Mouse (Mus musculus) midbrain, embryonic 11.5 days (tissue): ENCODE data around the gene Mamdc2. TPM values are rescaled to one million over a fixed set of nuclear protein-coding genes. Genes with fewer than 3 reads are reported as not detected.
A peak's percentile ranks its signal among the peaks of the same experiment; 100 is the strongest.
"Not testable (repeated sequence)": the region's sequence is repeated elsewhere in the genome, so short reads cannot be mapped to it uniquely, and the experiment has no call there.

Experiments
- ATAC-seq: fragments of 200-750 bp; cut with Nextera tagmentation; 2 replicates; pipeline ENCODE4 v1.8.0; 2017; ENCODE audit warnings: moderate TSS enrichment, moderate library complexity; ENCODE audit not compliant: low FRiP score
- DNase-seq: peaks from one replicate; pipeline ENCODE4 v3.0.0; 2015; ENCODE audit warnings: low spot score; ENCODE audit errors: missing footprints
- H3K27ac ChIP-seq: fragments of 300-500 bp; sonication (generic); 2 replicates; pipeline ENCODE4 v1.5.1; 2014; ENCODE audit warnings: low read depth, low read length
- H3K27me3 ChIP-seq: fragments of 300-500 bp; sonication (generic); 2 replicates; pipeline ENCODE4 v1.6.1; 2014; ENCODE audit warnings: mild to moderate bottlenecking, low read length, moderate library complexity, mixed read lengths; ENCODE audit not compliant: control insufficient read depth, insufficient read depth
- H3K36me3 ChIP-seq: fragments of 300-500 bp; sonication (generic); 2 replicates; pipeline ENCODE4 v1.6.1; 2014; ENCODE audit warnings: mild to moderate bottlenecking, low read length, moderate library complexity, mixed read lengths; ENCODE audit not compliant: control insufficient read depth, insufficient read depth
- H3K4me1 ChIP-seq: fragments of 300-500 bp; sonication (generic); 2 replicates; pipeline ENCODE4 v1.6.1; 2014; ENCODE audit warnings: low read length; ENCODE audit not compliant: control insufficient read depth, insufficient read depth
- H3K4me2 ChIP-seq: fragments of 300-500 bp; sonication (generic); 2 replicates; pipeline ENCODE4 v1.6.1; 2014; ENCODE audit warnings: mild to moderate bottlenecking, moderate library complexity
- H3K4me3 ChIP-seq: fragments of 300-500 bp; sonication (generic); 2 replicates; pipeline ENCODE4 v1.5.1; 2014; ENCODE audit warnings: low read depth, low read length
- H3K9ac ChIP-seq: fragments of 300-500 bp; sonication (generic); 2 replicates; pipeline ENCODE4 v1.6.1; 2014; ENCODE audit warnings: low read length
- H3K9me3 ChIP-seq: fragments of 300-500 bp; sonication (generic); 2 replicates; pipeline ENCODE4 v1.6.1; 2016; ENCODE audit warnings: low read length; ENCODE audit not compliant: control insufficient read depth
- WGBS: fragments of 180-500 bp; shearing (Covaris S2); extraction: QIAGEN DNeasy Blood & Tissue Kit; methylation state at CpG from one replicate; pipeline ENCODE4 v1.1.7; 2014; 5-methylcytosine and 5-hydroxymethylcytosine counted together
- polyA plus RNA-seq: library from polyadenylated mRNA; unstranded; fragments of >200 nt; fragmentation: Nextera tagmentation; extraction: Ambion mirVana; gene quantifications from 2 replicates; pipeline ENCODE4 v1.2.1, GENCODE M21; 2014

Gene Mamdc2
- 1.5 and 1.9 TPM in 2 replicates for polyA plus RNA-seq

DNA sequence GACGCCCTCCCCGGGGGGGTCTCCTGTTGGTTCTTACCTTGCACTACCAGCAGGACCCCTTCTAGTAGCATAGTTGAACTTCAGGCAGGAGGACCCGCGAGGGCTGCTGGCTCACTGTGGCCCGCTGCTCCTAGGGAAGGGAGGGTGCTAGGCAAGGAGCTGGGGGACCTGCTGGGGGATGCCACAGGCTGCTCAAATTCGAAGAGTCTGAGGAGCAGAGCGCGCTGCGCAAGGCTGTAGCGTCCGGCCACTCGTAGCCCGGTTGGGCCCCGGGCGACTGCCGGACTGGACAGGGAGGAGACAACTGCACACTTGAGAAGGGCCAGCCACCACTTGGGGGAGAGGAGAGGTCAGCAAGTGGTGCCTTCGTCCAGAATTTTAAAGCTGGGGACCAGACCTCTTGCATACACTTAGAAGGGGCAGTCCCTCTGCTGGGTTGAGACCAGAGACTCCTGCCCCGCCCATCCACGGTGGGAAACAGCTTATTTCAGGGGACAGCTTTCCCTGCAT is at the start of gene Mamdc2:
Gene Mamdc2 (minus strand): TSS at position 455 of the 510 bp plus-strand sequence.
- H3K9ac ChIP-seq, result peak within 1 kb of the TSS; percentile 52
- H3K4me2 ChIP-seq, result peak within 1 kb of the TSS; percentile 86
- no peaks in the 10 kb centered on the region; the same call in 1 of the 2 replicates for H3K9me3 ChIP-seq
- H3K27ac ChIP-seq, result no peak within 1 kb of the TSS
- H3K36me3 ChIP-seq, result no peaks in the 10 kb centered on the region
- no peaks in the 10 kb centered on the region for H3K27me3 ChIP-seq
- peaks cover 7% of the 10 kb centered on the region for H3K4me1 ChIP-seq
- ATAC-seq (peak; percentile 80), DNase-seq (no peak)
- WGBS, result 2% methylated on average over 19 of the region's 19 CpGs
- H3K4me3 ChIP-seq, result peak within 1 kb of the TSS; percentile 39

DNA sequence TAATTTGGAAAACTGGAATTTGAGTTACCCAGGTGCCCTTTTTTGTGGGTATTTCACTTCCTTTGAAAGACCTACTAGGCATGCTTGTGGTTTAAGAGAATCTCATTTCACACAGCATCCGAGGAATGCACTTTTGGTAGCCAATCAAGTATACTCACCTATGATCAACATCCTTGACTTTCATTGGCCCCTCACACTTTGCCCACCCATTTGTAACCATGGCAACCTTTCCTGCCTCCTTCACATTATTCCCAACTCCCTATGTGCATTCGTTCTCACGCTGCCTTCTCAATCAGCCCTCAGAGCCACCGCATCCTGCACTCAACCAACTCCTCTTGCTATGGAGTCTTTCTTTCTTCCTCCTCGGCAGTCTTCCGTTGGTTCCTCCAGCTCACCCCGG is 49.8 kb upstream of the Mamdc2 start:
- WGBS, result 90% methylated on average over 7 of the region's 7 CpGs
- Histone ChIP-seq H3K27ac (no peak overlapping the region), H3K27me3 (no peaks in the 10 kb centered on the region), H3K4me1 (no peaks in the 10 kb centered on the region), H3K9me3 (no peaks in the 10 kb centered on the region), H3K4me2 (no peak overlapping the region), H3K9ac (no peak overlapping the region), H3K4me3 (no peak overlapping the region), H3K36me3 (no peaks in the 10 kb centered on the region)
- ATAC-seq, result no peak
- no peak for DNase-seq

DNA sequence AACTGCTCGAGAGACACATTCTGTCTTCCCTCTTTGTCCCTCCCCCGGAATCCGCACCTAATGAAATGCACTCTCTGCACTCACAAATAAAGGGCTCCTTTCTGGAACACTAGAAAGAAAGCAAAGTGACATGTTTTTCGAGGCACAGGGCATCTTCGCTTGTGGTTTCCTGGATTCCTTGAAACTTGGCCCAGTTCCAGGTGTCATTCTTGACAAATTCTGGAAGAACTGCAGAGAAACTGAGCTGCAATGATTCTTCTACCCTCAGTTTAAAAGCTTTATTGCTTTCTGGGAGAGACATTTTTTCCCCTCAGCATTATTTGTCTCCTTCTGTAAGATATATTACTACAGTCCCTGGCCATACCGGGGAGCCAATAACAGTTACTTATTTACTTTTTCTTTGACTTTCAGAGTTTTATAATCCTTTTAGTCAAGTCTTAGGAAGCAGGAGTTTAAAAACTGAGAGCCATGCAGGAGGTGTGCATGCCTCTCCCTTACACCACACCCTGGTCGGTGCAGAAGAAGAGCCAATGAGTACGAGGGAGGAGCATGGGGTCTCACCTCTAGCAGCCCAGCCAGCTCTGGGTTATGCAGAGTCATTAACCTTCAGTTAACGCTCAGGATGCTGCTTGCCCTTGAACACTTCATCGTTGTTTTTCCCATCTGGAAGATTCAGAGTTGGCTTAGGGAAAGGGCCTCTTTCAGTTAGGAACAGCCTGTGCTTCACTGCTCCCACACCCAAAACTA is 49.1 kb upstream of the Mamdc2 start:
- DNase-seq (no peak), ATAC-seq (no peak)
- no peak overlapping the region for H3K27ac ChIP-seq
- H3K4me2 ChIP-seq, result no peak overlapping the region
- H3K4me1 ChIP-seq, result no peaks in the 10 kb centered on the region
- no peak overlapping the region for H3K9ac ChIP-seq
- H3K36me3 ChIP-seq, result no peaks in the 10 kb centered on the region
- no peaks in the 10 kb centered on the region for H3K27me3 ChIP-seq
- no peak overlapping the region for H3K4me3 ChIP-seq
- 85% methylated on average over 10 of the region's 10 CpGs for WGBS
- no peaks in the 10 kb centered on the region for H3K9me3 ChIP-seq

DNA sequence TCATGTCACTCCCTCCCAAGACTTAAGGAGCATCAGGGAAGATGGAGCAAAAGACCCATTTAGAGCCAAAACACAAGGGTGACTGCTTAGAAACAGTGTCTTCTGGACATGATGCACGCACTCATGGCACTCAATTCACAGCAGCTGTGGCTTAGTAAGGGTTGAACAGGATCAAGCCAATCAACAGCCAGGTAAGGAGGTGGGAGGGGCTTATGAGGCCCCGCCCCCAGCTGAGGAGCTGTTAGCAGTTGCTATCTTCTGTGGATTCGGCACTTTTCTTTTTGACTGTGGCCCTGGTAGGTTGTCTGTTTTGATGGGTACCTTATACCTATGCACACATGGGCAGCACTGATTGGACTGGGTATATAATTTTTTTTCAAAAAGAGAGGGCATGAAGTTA is 48.3 kb upstream of the Mamdc2 start:
- no peaks in the 10 kb centered on the region for H3K4me1 ChIP-seq
- no peaks in the 10 kb centered on the region for H3K9me3 ChIP-seq
- H3K4me2 ChIP-seq, result no peak overlapping the region
- no peak overlapping the region for H3K27ac ChIP-seq
- H3K4me3 ChIP-seq, result no peak overlapping the region
- no peak for DNase-seq
- WGBS, result 88% methylated on average over 3 of the region's 3 CpGs
- H3K27me3 ChIP-seq, result no peaks in the 10 kb centered on the region
- H3K36me3 ChIP-seq, result no peaks in the 10 kb centered on the region
- no peak overlapping the region for H3K9ac ChIP-seq
- no peak for ATAC-seq

DNA sequence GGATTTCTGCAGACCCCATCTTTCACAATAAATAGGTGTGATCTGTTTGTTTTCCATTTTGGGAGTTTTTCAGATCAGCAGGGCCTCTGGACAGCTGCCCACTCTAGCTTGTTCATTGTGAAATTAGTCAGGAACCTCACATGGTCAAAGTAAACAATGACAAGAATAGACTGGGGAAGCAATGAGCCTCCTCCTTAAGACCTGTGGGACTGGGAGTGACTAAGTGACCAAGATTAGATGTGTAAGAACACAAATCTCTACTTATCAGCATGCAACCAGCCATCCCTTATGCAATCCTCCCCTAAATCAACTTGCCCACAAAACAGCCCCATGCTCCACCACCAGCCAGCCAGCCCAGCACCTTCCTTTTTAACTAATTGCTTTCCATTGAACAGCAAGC is 44.4 kb upstream of the Mamdc2 start:
- H3K27ac ChIP-seq, result no peak overlapping the region
- no peaks in the 10 kb centered on the region for H3K36me3 ChIP-seq
- H3K4me3 ChIP-seq, result no peak overlapping the region
- H3K4me1 ChIP-seq, result no peaks in the 10 kb centered on the region
- ATAC-seq, result no peak
- no peak overlapping the region for H3K4me2 ChIP-seq
- H3K27me3 ChIP-seq, result no peaks in the 10 kb centered on the region
- no peaks in the 10 kb centered on the region for H3K9me3 ChIP-seq
- no peak for DNase-seq
- no peak overlapping the region for H3K9ac ChIP-seq

DNA sequence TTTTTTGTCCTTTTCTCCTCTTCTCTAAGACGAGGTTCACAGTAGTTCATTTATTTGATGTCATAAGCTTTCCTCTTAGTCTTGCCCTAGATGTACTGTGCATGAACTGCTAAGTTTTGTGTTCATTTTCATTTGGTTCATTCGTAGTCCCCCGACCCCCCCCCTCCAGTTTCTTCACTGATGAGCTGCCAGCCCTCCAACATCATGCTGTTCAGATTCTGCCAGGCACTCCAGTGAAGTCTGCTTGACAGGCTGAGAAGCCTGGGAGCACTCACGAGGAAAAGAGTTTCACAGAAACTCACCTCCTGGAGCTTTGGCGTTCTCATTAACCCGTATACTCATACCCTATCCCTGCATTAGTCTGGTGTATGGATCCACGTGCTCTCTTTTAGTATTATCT is 42.5 kb upstream of the Mamdc2 start:
- H3K27me3 ChIP-seq, H3K4me3 ChIP-seq, H3K36me3 ChIP-seq, H3K4me2 ChIP-seq, H3K4me1 ChIP-seq, DNase-seq, H3K9ac ChIP-seq, ATAC-seq, H3K9me3 ChIP-seq, H3K27ac ChIP-seq: not testable (repeated sequence)
- WGBS, result 46% methylated on average over 7 of the region's 7 CpGs

DNA sequence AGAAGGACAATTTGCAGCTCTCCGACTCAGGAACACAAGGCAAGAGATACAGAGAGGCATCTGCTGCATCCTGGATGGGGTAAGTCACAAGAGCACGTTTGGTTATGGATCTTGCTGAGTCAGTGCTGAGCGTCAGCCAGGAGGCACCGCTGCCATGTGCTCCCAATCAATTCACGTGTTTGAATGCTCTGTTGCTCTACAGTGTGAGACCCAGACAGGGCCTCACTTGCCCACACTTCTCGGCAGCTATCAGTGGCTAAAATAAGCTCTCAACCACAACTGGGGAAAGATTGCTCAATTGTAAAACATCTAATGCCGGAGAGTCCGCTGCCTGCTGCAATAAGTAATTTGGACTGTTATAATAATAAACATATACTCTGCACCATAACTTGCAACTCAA is 41.5 kb upstream of the Mamdc2 start:
- Histone ChIP-seq H3K4me2 (no peak overlapping the region), H3K27me3 (no peaks in the 10 kb centered on the region), H3K36me3 (no peaks in the 10 kb centered on the region), H3K9me3 (no peaks in the 10 kb centered on the region), H3K4me1 (no peaks in the 10 kb centered on the region), H3K4me3 (no peak overlapping the region), H3K27ac (no peak overlapping the region), H3K9ac (no peak overlapping the region)
- ATAC-seq (no peak), DNase-seq (no peak)
- 69% methylated on average over 8 of the region's 8 CpGs for WGBS

DNA sequence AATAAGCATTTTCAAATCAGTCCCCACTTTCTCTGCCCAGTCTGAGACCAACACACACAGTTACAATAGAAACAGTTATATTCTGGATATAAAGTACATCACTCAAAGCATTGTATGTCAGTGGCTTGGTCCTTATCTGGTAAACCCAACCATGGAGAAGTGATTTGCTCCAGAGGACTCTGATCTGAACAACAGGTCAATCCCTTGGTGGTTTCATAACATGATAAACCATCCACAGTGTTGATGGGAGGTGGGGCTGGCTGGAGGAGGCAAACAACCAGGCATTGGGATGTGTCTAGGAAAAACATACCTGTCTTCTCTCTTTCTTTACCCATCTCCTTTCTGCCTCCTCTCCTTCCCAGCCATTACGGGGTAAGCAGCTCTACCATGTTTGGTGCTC is 39.2 kb upstream of the Mamdc2 start:
- DNase-seq (no peak), ATAC-seq (no peak)
- no peak overlapping the region for H3K27ac ChIP-seq
- H3K36me3 ChIP-seq, result no peaks in the 10 kb centered on the region
- no peak overlapping the region for H3K4me2 ChIP-seq
- H3K4me3 ChIP-seq, result no peak overlapping the region
- no peak overlapping the region for H3K9ac ChIP-seq
- H3K27me3 ChIP-seq, result no peaks in the 10 kb centered on the region
- no peaks in the 10 kb centered on the region for H3K9me3 ChIP-seq
- H3K4me1 ChIP-seq, result no peaks in the 10 kb centered on the region
- 87% methylated on average over 1 of the region's 1 CpGs for WGBS

DNA sequence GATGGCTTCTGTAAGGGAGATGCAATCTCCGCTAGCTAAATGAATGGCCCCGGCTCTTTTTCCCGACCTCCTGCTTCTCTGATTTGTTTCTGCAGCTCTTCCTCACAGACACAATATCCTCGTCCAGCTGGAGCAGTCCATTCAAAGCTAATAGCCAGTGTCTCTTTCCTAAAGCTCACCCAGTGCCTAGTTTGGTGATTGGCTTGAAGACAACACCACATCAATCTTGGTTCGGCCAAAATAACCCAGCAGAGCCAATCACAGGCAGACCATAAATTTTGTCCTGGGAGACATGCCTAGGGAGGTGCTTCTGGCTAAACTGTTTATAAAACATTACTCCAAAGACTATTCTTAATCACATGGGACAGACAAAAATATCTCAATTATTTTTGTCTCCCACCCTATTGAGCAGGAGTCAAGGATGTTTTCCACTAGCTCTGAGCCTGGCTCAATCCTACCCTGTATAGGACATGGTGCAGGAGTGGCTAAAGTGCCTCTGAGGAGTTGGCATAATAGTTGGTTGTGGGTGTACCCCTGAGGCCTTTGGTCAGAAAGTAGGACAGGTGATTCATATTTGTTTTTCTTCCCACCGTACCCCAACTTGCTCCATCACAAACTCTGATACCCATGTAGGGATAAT is 38.5 kb upstream of the Mamdc2 start:
- Histone ChIP-seq H3K4me1 (no peaks in the 10 kb centered on the region), H3K9ac (no peak overlapping the region), H3K27ac (no peak overlapping the region), H3K9me3 (no peaks in the 10 kb centered on the region), H3K4me2 (no peak overlapping the region), H3K27me3 (no peaks in the 10 kb centered on the region), H3K4me3 (no peak overlapping the region), H3K36me3 (no peaks in the 10 kb centered on the region)
- WGBS, result 86% methylated on average over 6 of the region's 6 CpGs
- DNase-seq, result no peak
- no peak for ATAC-seq
